Mouse (Mus musculus) embryo, embryonic 9.5 days (tissue): Measurements from ENCODE around the gene Dnaja4.
A peak's percentile ranks its signal among the peaks of the same experiment; 100 is the strongest.

Source experiments
- DNase-seq: peaks from one replicate; pipeline ENCODE4 v3.0.0-alpha.2; 2017; ENCODE audit errors: extremely low spot score

Gene Dnaja4

GRCm38 (mm10) chr9:54751684-54752083, 53.0 kb downstream of the Dnaja4 start:
- DNase-seq, result no peak

- DNase-seq, result peak; percentile 71
These were observed 53.7 kb downstream of the Dnaja4 start for GRCm38 (mm10) chr9:54752201-54752943.

GRCm38 (mm10) chr9:54752944-54753295, 54.2 kb downstream of the Dnaja4 start:
- DNase-seq, result no peak

GRCm38 (mm10) chr9:54759592-54759991, 60.9 kb downstream of the Dnaja4 start:
- DNase-seq, result peak; percentile 72

- peak; percentile 33 for DNase-seq
These were observed 65.4 kb downstream of the Dnaja4 start for GRCm38 (mm10) chr9:54764091-54764490.

- peak; percentile 76 for DNase-seq
These were observed 66.0 kb downstream of the Dnaja4 start, which contains the start of gene Crabp1 for GRCm38 (mm10) chr9:54764561-54765217. Gene Crabp1 (plus strand): TSS chr9:54764748.

- peak; percentile 52 for DNase-seq
These were observed 66.8 kb downstream of the Dnaja4 start for GRCm38 (mm10) chr9:54765336-54766085.
